Mouse (Mus musculus) layer of hippocampus, postnatal 10 days (tissue): ENCODE measurements around the gene Phospho1. TPM values are rescaled to one million over a fixed set of nuclear protein-coding genes. Genes with fewer than 3 reads are reported as not detected.

Experiments used
- DNase-seq, 2 experiments: peaks; one replicate each; pipeline ENCODE4 v3.0.0; 2021; ENCODE audit warnings: low spot score in 2 of 2
- total RNA-seq, 2 experiments: library from RNA; stranded (reverse); gene quantifications; 2 replicates each; pipeline ENCODE4 v1.2.3; 2021

Gene Phospho1
- total RNA-seq, 2 experiments from 2014 or later: 17.8 to 21.3 TPM

- peak in 1 of 2 experiments; percentile 40 for DNase-seq
Measured at GRCm38 (mm10) chr11:95834143-95834667, 9.9 kb downstream of the Phospho1 start.

- DNase-seq: no peak
Measured at GRCm38 (mm10) chr11:95834742-95835710, 10.7 kb downstream of the Phospho1 start.

GRCm38 (mm10) chr11:95835832-95836231, 11.5 kb downstream of the Phospho1 start:
- DNase-seq: no peak

GRCm38 (mm10) chr11:95836433-95836832, 12.1 kb downstream of the Phospho1 start:
- no peak for DNase-seq

- DNase-seq: peak in 1 of 2 experiments; percentile 37
Measured at GRCm38 (mm10) chr11:95837059-95837458, 12.8 kb downstream of the Phospho1 start, which contains the start of gene Gngt2. Gene Gngt2, plus strand, starts transcription at chr11:95837216.

GRCm38 (mm10) chr11:95838598-95838997, 14.3 kb downstream of the Phospho1 start:
- DNase-seq: no peak

- DNase-seq: no peak
Measured at GRCm38 (mm10) chr11:95838999-95839868, 14.9 kb downstream of the Phospho1 start.

GRCm38 (mm10) chr11:95840694-95841497, 16.6 kb downstream of the Phospho1 start:
- no peak for DNase-seq

GRCm38 (mm10) chr11:95841498-95841830, 17.2 kb downstream of the Phospho1 start:
- DNase-seq: no peak

GRCm38 (mm10) chr11:95842074-95842681, 17.9 kb downstream of the Phospho1 start, which contains the start of gene Abi3:
Gene Abi3, minus strand, starts transcription at chr11:95842476.
- no peak for DNase-seq

- DNase-seq: no peak
Measured at GRCm38 (mm10) chr11:95842953-95843352, 18.7 kb downstream of the Phospho1 start.

GRCm38 (mm10) chr11:95843421-95843950, 19.2 kb downstream of the Phospho1 start:
- DNase-seq: no peak

GRCm38 (mm10) chr11:95844935-95845334, 20.6 kb downstream of the Phospho1 start:
- no peak for DNase-seq

- DNase-seq: no peak
Measured at GRCm38 (mm10) chr11:95850898-95851297, 26.6 kb downstream of the Phospho1 start.

- peak in 1 of 2 experiments; percentile 66 for DNase-seq
Measured at GRCm38 (mm10) chr11:95853684-95854083, 29.4 kb downstream of the Phospho1 start.

- DNase-seq: no peak
Measured at GRCm38 (mm10) chr11:95857306-95857705, 33.0 kb downstream of the Phospho1 start.

GRCm38 (mm10) chr11:95857716-95858527, 33.6 kb downstream of the Phospho1 start:
- DNase-seq: no peak

- DNase-seq: peak; percentile 98
Measured at GRCm38 (mm10) chr11:95858528-95859467, 34.5 kb downstream of the Phospho1 start.
